Mouse (Mus musculus): Measurements from ENCODE around the gene Mcm9. TPM values are rescaled to one million over a fixed set of nuclear protein-coding genes. Genes with fewer than 3 reads are reported as not detected.

Gene Mcm9
- polyA plus RNA-seq (2012; rRNA removed) = 5.9 and 6.0 TPM in 2 replicates

DNA sequence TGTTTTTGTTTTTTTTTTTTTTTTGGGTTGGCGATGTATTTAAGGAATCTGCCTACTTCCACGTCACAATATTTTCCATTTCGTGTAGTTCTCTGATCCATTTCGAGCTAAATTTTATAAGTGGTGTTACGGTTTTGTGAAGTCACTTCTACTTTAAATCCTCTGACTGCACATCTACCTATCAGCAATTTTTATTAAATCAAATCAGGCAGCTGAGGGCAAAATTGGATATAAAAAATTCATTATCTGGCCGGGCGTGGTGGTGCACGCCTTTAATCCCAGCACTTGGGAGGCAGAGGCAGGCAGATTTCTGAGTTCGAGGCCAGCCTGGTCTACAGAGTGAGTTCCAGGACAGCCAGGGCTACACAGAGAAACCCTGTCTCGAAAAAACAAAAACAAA, at the start of gene Mcm9:
Gene Mcm9, minus strand, starts transcription at position 101 of the 400 bp plus-strand sequence.

DNA sequence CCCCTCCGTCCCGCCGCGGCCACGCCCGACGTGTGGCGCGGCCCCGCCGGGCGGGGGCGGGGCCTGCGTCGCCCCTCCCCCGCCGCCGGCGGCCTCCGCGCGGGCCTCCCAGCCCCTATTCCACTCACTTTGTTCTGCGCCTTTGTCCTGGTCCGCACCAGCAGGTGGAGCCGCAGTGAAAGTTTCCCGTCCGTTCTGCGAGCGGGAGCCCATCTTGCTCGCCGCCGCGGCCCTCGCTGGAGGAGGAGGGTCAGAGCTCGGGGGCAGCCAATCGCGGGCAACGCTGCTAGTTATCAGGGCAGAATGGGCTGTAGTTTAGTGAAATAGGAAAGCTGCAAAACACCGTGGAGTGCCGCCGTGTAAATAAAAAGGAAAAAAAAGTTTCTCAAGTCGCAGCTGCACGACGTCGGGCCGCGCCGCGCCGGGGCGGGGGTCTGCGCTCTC, 33.5 kb downstream of the Mcm9 start, which contains the start of gene Asf1a:
Gene Asf1a, plus strand, starts transcription at position 81 of the 444 bp plus-strand sequence.

Other genes with a start within 250 kb of the Mcm9 start
- 3.2 and 3.5 TPM in 2 replicates for gene Asf1a, start 33.7 kb downstream of the Mcm9 start, polyA plus RNA-seq (2012; rRNA removed)
- gene Fam184a, start 120.7 kb upstream of the Mcm9 start, polyA plus RNA-seq (2012; rRNA removed) = 0.98 and 1.3 TPM in 2 replicates

Data from ovary, adult 2 months (tissue).